Mouse (Mus musculus): Measurements from ENCODE around the gene Hist1h2ao.
"Not testable (repeated sequence)": the region's sequence is repeated elsewhere in the genome, so short reads cannot be mapped to it uniquely, and the experiment has no call there.

- TF ChIP-seq CTCF (conservative IDR thresholded peaks at IDR 0.05; ENCODE audit: low read length); NANOG (IDR thresholded peaks at IDR 0.05; ENCODE audit: borderline replicate concordance, low read length): not testable (repeated sequence)
These were observed 23.2 kb upstream of the Hist1h2ao start, which contains the start of the genes Hist1h2an and Hist1h2bp for GRCm38 (mm10) chr13:21786899-21787629.
